Mouse (Mus musculus) forebrain, postnatal 0 days (tissue): Measurements from ENCODE around the gene 4931423N10Rik. TPM values are rescaled to one million over a fixed set of nuclear protein-coding genes. Genes with fewer than 3 reads are reported as not detected.
A peak's percentile ranks its signal among the peaks of the same experiment; 100 is the strongest.
"Not testable (repeated sequence)": the region's sequence is repeated elsewhere in the genome, so short reads cannot be mapped to it uniquely, and the experiment has no call there.

ENCODE experiments used
- ATAC-seq: fragments of 200-750 bp; cut with Nextera tagmentation; 2 replicates; pipeline ENCODE4 v1.8.0; 2017; ENCODE audit warnings: mild to moderate bottlenecking, moderate library complexity
- DNase-seq: peaks from one replicate; pipeline ENCODE4 v3.0.0-alpha.2; 2015
- H3K27ac ChIP-seq: fragments of 300-500 bp; sonication (generic); 2 replicates; pipeline ENCODE4 v1.5.1; 2014; ENCODE audit warnings: low read depth, mild to moderate bottlenecking, antibody characterized with exemption, low read length, moderate library complexity, mixed read lengths
- H3K27me3 ChIP-seq: fragments of 300-500 bp; sonication (generic); 2 replicates; pipeline ENCODE4 v1.6.1; 2014; ENCODE audit warnings: mild to moderate bottlenecking, low read length, mixed read lengths; ENCODE audit not compliant: insufficient read depth
- H3K36me3 ChIP-seq: fragments of 300-500 bp; sonication (generic); 2 replicates; pipeline ENCODE4 v1.6.1; 2014; ENCODE audit warnings: mild to moderate bottlenecking, moderate library complexity; ENCODE audit not compliant: insufficient read depth
- H3K4me1 ChIP-seq: fragments of 300-500 bp; sonication (generic); 2 replicates; pipeline ENCODE4 v1.6.1; 2014; ENCODE audit warnings: antibody characterized with exemption; ENCODE audit not compliant: insufficient read depth
- H3K4me2 ChIP-seq: fragments of 300-500 bp; sonication (generic); 2 replicates; pipeline ENCODE4 v1.6.1; 2014; ENCODE audit warnings: low read depth, mild to moderate bottlenecking, moderate library complexity
- H3K4me3 ChIP-seq: fragments of 300-500 bp; sonication (generic); 2 replicates; pipeline ENCODE4 v1.5.1; 2014; ENCODE audit warnings: low read depth, low read length, mixed read lengths
- H3K9ac ChIP-seq: fragments of 300-500 bp; sonication (generic); 2 replicates; pipeline ENCODE4 v1.6.1; 2014; ENCODE audit warnings: mild to moderate bottlenecking
- H3K9me3 ChIP-seq: fragments of 300-500 bp; sonication (generic); 2 replicates; pipeline ENCODE4 v1.6.1; 2016; ENCODE audit warnings: low read length
- CTCF ChIP-seq: sonication (generic); IDR thresholded peaks from 2 replicates; pipeline ENCODE4 v1.5.1; 2016; ENCODE audit warnings: antibody characterized with exemption, control low read depth, low read depth
- WGBS: fragments of 180-500 bp; shearing (Covaris S2); extraction: QIAGEN DNeasy Blood & Tissue Kit; methylation state at CpG from one replicate; pipeline ENCODE4 v1.1.7; 2014; 5-methylcytosine and 5-hydroxymethylcytosine counted together
- polyA plus RNA-seq: library from polyadenylated mRNA; unstranded; fragments of >200 nt; fragmentation: Nextera tagmentation; extraction: Ambion mirVana; gene quantifications from 2 replicates; pipeline ENCODE4 v1.2.1, GENCODE M21; 2015
- total RNA-seq: library from RNA; depleted of rRNA; stranded (reverse); fragments of >200 nt; gene quantifications from 2 replicates; pipeline ENCODE4 v1.2.3, GENCODE M21; 2014; rRNA removed

4931423N10Rik gene
- total and polyA plus RNA-seq, 2 experiments from 2014 or later, result 0.19 to 0.24 TPM

DNA sequence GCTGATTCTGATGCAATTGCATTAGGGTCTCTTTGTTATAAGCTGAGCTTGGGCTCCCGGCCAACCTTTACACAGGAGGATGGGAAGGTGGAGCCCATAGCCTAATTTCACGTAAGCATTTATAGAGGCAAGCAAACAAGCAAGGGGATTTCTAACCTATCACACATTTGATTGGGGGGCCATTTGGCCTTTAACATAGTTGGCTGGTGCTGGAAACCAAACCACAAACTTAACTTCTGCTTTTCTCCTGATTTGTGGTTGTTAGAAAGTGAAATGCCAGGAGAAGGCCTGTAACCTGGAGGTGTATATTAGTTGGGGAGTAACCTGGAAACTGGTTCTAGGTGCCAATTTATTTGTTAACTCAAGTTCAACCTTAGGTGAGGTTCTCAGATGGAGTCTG lies 21.2 kb downstream of the 4931423N10Rik start:
- H3K27ac ChIP-seq, result no peak overlapping the region
- no peaks in the 10 kb centered on the region for H3K4me1 ChIP-seq
- no peak for TF ChIP-seq CTCF
- H3K27me3 ChIP-seq, result no peaks in the 10 kb centered on the region
- no peak overlapping the region for H3K4me2 ChIP-seq
- no peaks in the 10 kb centered on the region for H3K9me3 ChIP-seq
- no peak overlapping the region for H3K4me3 ChIP-seq
- no peaks in the 10 kb centered on the region for H3K36me3 ChIP-seq
- 25% methylated on average over 2 of the region's 2 CpGs for WGBS
- ATAC-seq, result no peak
- DNase-seq, result no peak
- no peak overlapping the region for H3K9ac ChIP-seq

DNA sequence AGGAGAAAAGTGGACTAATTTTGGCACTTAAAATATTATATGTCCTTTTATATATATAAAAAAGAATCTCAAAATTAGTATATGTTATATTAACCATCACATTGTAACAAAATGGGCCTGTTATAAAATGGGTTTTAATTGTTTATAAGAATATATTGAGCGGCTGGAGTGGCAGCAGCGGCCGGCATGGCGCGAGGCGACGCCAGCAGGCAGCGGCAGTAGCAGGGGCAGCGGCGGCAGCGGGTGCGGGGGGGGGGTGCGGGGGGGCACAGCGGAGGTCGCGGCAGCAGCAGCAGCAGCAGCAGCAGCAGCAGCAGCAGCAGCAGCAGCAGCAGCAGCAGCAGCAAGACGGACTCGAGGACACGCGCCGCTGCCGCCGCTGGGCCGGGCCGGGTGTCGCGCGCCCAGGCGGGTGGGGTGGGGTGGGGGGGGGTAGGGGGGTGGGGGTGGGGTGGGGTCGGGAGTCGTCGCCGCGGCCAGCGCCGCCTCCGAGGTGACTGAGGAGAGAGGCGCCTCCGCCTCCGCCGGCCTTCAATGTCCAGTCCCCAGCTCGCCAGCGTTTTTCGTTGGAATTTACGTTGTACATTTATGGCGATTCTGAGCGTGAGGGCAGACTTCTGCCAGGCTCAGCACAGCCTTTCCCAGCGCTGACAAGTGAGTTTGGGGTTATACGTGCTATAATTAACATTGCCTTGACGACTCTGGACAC lies 26.9 kb downstream of the 4931423N10Rik start:
- DNase-seq, result peak; percentile 15
- no peak overlapping the region for H3K27ac ChIP-seq
- 1% methylated on average over 45 of the region's 50 CpGs for WGBS
- peak overlapping the region; percentile 62 for H3K4me2 ChIP-seq
- H3K4me3 ChIP-seq, result peak overlapping the region; percentile 43
- H3K4me1 ChIP-seq, result no peaks in the 10 kb centered on the region
- peak; percentile 63 for ATAC-seq
- no peaks in the 10 kb centered on the region for H3K27me3 ChIP-seq
- no peaks in the 10 kb centered on the region for H3K9me3 ChIP-seq
- H3K9ac ChIP-seq, result peak overlapping the region; percentile 47; the same call in 1 of the 2 replicates
- no peaks in the 10 kb centered on the region for H3K36me3 ChIP-seq
- no peak for TF ChIP-seq CTCF

DNA sequence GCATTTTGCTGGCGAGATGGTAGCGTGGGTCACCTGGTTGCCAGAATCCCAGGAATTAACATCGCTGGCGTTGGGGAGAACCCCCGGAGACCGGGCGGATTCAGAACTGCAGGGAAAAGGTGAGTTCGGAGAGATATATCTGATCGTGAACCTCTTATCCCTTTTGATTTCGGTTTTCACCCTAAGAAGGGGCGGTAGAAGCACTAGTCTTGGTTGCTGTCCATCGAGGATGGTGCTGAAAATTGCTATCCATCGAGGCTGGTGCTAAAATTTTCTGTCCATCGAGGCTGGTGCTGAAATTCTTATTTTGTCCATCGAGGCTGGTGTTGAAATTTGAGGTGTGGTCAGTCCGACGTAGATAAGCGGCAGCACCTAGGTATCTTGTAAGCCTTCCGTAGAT lies 83.7 kb downstream of the 4931423N10Rik start:
- H3K4me3 ChIP-seq, ATAC-seq, DNase-seq, H3K27me3 ChIP-seq, H3K4me2 ChIP-seq, H3K4me1 ChIP-seq, H3K36me3 ChIP-seq, H3K9me3 ChIP-seq, H3K27ac ChIP-seq, H3K9ac ChIP-seq: not testable (repeated sequence)
- 58% methylated on average over 19 of the region's 19 CpGs for WGBS

DNA sequence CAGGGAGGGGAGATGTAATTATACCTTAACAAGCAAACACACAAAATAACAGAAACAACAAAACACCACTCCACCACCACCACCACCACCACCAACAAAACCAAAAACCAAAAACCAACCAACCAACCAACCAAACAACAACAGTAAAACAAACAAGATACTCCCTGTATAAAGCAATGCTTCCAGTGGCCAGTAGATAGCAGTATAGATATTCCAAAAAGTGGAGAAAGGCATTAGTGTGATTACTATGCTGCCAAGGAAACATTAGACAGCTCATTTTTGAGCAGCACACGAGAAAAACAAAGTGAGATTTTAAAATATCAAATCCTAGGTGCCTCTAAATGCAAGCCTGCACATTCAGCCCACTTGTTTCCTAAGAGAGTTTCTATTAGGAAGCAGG lies 107.6 kb downstream of the 4931423N10Rik start:
- Histone ChIP-seq H3K4me2 (no peak overlapping the region), H3K27me3 (no peaks in the 10 kb centered on the region), H3K36me3 (no peaks in the 10 kb centered on the region), H3K4me1 (no peaks in the 10 kb centered on the region), H3K9me3 (no peaks in the 10 kb centered on the region), H3K9ac (no peak overlapping the region), H3K4me3 (no peak overlapping the region), H3K27ac (no peak overlapping the region)
- DNase-seq, result peak; percentile 31
- peak; percentile 66 for TF ChIP-seq CTCF
- peak; percentile 74 for ATAC-seq
- 8% methylated on average over 1 of the region's 1 CpGs for WGBS

Other genes starting within 250 kb of the 4931423N10Rik start
- gene Abi1, start 167.2 kb upstream of the 4931423N10Rik start, total RNA-seq, result 141 and 154 TPM in 2 replicates
- gene Abi1, start 167.2 kb upstream of the 4931423N10Rik start, polyA plus RNA-seq, result 65.1 and 71.7 TPM in 2 replicates
- gene Acbd5, start 139.3 kb upstream of the 4931423N10Rik start, total RNA-seq, result 49.2 and 50.1 TPM in 2 replicates
- gene Acbd5, start 139.3 kb upstream of the 4931423N10Rik start, polyA plus RNA-seq, result 33.2 and 52.4 TPM in 2 replicates
- 2.7 and 4.6 TPM in 2 replicates for gene Mastl, start 51.5 kb upstream of the 4931423N10Rik start, total RNA-seq
- 1.5 and 1.8 TPM in 2 replicates for gene Mastl, start 51.5 kb upstream of the 4931423N10Rik start, polyA plus RNA-seq
- 92.6 and 99.2 TPM in 2 replicates for gene Yme1l1, start 51.1 kb upstream of the 4931423N10Rik start, total RNA-seq
- 45.5 and 49.4 TPM in 2 replicates for gene Yme1l1, start 51.1 kb upstream of the 4931423N10Rik start, polyA plus RNA-seq
- 6.2 and 6.7 TPM in 2 replicates for gene Nxph2, start 113.8 kb downstream of the 4931423N10Rik start, total RNA-seq
- 6.1 and 6.4 TPM in 2 replicates for gene Nxph2, start 113.8 kb downstream of the 4931423N10Rik start, polyA plus RNA-seq